Comparison of ENCODE assay signal across 8 mouse cellular contexts in genomic region chr14:51884031-51884544, GRCm38 (mm10). TPM values are rescaled to one million over a fixed set of nuclear protein-coding genes. Genes with fewer than 3 reads are reported as not detected.
A peak's percentile ranks its signal among the peaks of the same experiment; 100 is the strongest.
DNase-seq lines count a peak whose midpoint lies in the region; ATAC-seq lines count a peak whose summit lies in the region.

No protein-coding gene starts in this region.

- 1% methylated on average over 14 of the region's 14 CpGs for WGBS in heart, embryonic 14.5 days
- WGBS in hindbrain, embryonic 12.5 days: 2% methylated on average over 11 of the region's 14 CpGs
- WGBS in midbrain, embryonic 14.5 days: 1% methylated on average over 14 of the region's 14 CpGs

- DNase-seq in heart, adult 8-10 months (ENCODE audit: low spot score): no peak
- DNase-seq in NIH3T3 (ENCODE audit: low read depth): peak; percentile 33
- peak; percentile 69 for DNase-seq in midbrain, embryonic 14.5 days
- DNase-seq in urinary bladder, postnatal 25 days (ENCODE audit: low spot score): no peak
- no peak for DNase-seq in thymus, postnatal 4 days

- H3K9me3 ChIP-seq in heart, embryonic 14.5 days (ENCODE audit: control insufficient read depth, low read length): no peaks in the 10 kb centered on the region
- H3K9me3 ChIP-seq in hindbrain, embryonic 12.5 days (replicated peaks): no peaks in the 10 kb centered on the region
- no peaks in the 10 kb centered on the region for H3K9me3 ChIP-seq in midbrain, embryonic 14.5 days (ENCODE audit: control insufficient read depth, low read length)

- peaks cover 29% of the 10 kb centered on the region for H3K36me3 ChIP-seq in heart, embryonic 14.5 days (ENCODE audit: control insufficient read depth, insufficient read depth, low read length)
- H3K36me3 ChIP-seq in hindbrain, embryonic 12.5 days: peaks cover 26% of the 10 kb centered on the region
- H3K36me3 ChIP-seq in midbrain, embryonic 14.5 days (ENCODE audit: control insufficient read depth, insufficient read depth, low read length): peaks cover 26% of the 10 kb centered on the region

- H3K4me1 ChIP-seq in heart, embryonic 14.5 days (ENCODE audit: control insufficient read depth in 2 of 2, insufficient read depth in 2 of 2, low read length in 2 of 2): peaks cover 2 to 10% of the 10 kb centered on the region in 2 experiments; a peak in 2 of 4 replicates
- H3K4me1 ChIP-seq in hindbrain, embryonic 12.5 days: peaks cover 15% of the 10 kb centered on the region
- H3K4me1 ChIP-seq in midbrain, embryonic 14.5 days (ENCODE audit: control insufficient read depth, insufficient read depth, low read length): peaks cover 12% of the 10 kb centered on the region

- peak overlapping the region; percentile 29 to 80 for H3K4me3 ChIP-seq in heart, embryonic 14.5 days (ENCODE audit: control insufficient read depth in 1 of 2, insufficient read depth in 1 of 2, low read depth in 1 of 2, low read length in 2 of 2)
- H3K4me3 ChIP-seq in hindbrain, embryonic 12.5 days: peak overlapping the region; percentile 61
- peak overlapping the region; percentile 77 for H3K4me3 ChIP-seq in midbrain, embryonic 14.5 days (replicated peaks; ENCODE audit: low read depth, low read length)

- peak overlapping the region; percentile 48 to 49; a peak in 3 of 4 replicates for H3K27ac ChIP-seq in heart, embryonic 14.5 days (replicated peaks in 1 of 2; ENCODE audit: control insufficient read depth in 1 of 2, insufficient read depth in 1 of 2, low read depth in 2 of 2, low read length in 2 of 2)
- H3K27ac ChIP-seq in hindbrain, embryonic 12.5 days: peak overlapping the region; percentile 85
- H3K27ac ChIP-seq in midbrain, embryonic 14.5 days (replicated peaks; ENCODE audit: low read depth, low read length): peak overlapping the region; percentile 81

- H3K9ac ChIP-seq in heart, embryonic 14.5 days (ENCODE audit: low read length): peak overlapping the region; percentile 85
- H3K9ac ChIP-seq in hindbrain, embryonic 12.5 days: peak overlapping the region; percentile 60
- H3K9ac ChIP-seq in midbrain, embryonic 14.5 days (replicated peaks; ENCODE audit: low read length): peak overlapping the region; percentile 76

- peak; percentile 3; the same call in 1 of the 2 replicates for ATAC-seq in heart, embryonic 14.5 days (ENCODE audit: insufficient number of reproducible peaks, insufficient read depth, low FRiP score, low read depth)
- ATAC-seq in hindbrain, embryonic 12.5 days (ENCODE audit: low FRiP score): peak; percentile 58
- peak; percentile 4 for ATAC-seq in midbrain, embryonic 14.5 days (ENCODE audit: low FRiP score, low TSS enrichment)
- no peak for ATAC-seq in granulocyte monocyte progenitor cell, adult 5-6 weeks (replicated peaks; ENCODE audit: poor library complexity, severe bottlenecking)

- H3K4me2 ChIP-seq in heart, embryonic 14.5 days (ENCODE audit: low read length): peak overlapping the region; percentile 78
- peak overlapping the region; percentile 82 for H3K4me2 ChIP-seq in hindbrain, embryonic 12.5 days (replicated peaks)
- H3K4me2 ChIP-seq in midbrain, embryonic 14.5 days (ENCODE audit: low read length): peak overlapping the region; percentile 83

- H3K27me3 ChIP-seq in heart, embryonic 14.5 days (ENCODE audit: control insufficient read depth, insufficient read depth, low read length): no peaks in the 10 kb centered on the region
- no peaks in the 10 kb centered on the region for H3K27me3 ChIP-seq in hindbrain, embryonic 12.5 days
- H3K27me3 ChIP-seq in midbrain, embryonic 14.5 days (ENCODE audit: control insufficient read depth, insufficient read depth, low read length): no peaks in the 10 kb centered on the region

RNA-seq across cellular contexts. Expression of gene Mettl17, which starts 0.6 kb away (rescaled TPM):
- polyA plus RNA-seq in heart, embryonic 14.5 days (2014; fragmentation: Nextera tagmentation; extraction: Ambion mirVana): 49.6 and 49.8 TPM in 2 replicates
- total RNA-seq in heart, adult 8-10 months (2022): 10 to 100 TPM; 17.9 to 26.4 (median 22.7) TPM
- 61.8 and 62.9 TPM in 2 replicates for polyA plus RNA-seq in hindbrain, embryonic 12.5 days (2016; fragmentation: Nextera tagmentation; extraction: Ambion mirVana)
- 85.2 and 85.6 TPM in 2 replicates for polyA plus RNA-seq in midbrain, embryonic 14.5 days (2014; fragmentation: Nextera tagmentation; extraction: Ambion mirVana)
- 15.4 and 22.2 TPM in 2 replicates for total RNA-seq in granulocyte monocyte progenitor cell, adult 5-6 weeks (2014; fragmentation: Nextera tagmentation)
- 13.1 and 34.7 TPM in 2 replicates for total RNA-seq in granulocyte monocyte progenitor cell, adult 5-6 weeks (2017)

RNA-seq across cellular contexts. Expression of gene Slc39a2, which starts 8.6 kb away (rescaled TPM):
- polyA plus RNA-seq in heart, embryonic 14.5 days (2014; fragmentation: Nextera tagmentation; extraction: Ambion mirVana): 0.20 and 0.23 TPM in 2 replicates
- total RNA-seq in heart, adult 8-10 months (2022): under 1 TPM in 2 of 4 experiments, not detected in 2; 0.17 to 0.44 TPM
- 0.89 and 1.4 TPM in 2 replicates for polyA plus RNA-seq in hindbrain, embryonic 12.5 days (2016; fragmentation: Nextera tagmentation; extraction: Ambion mirVana)
- polyA plus RNA-seq in midbrain, embryonic 14.5 days (2014; fragmentation: Nextera tagmentation; extraction: Ambion mirVana): 1.1 and 1.8 TPM in 2 replicates
- total RNA-seq in granulocyte monocyte progenitor cell, adult 5-6 weeks (2014; fragmentation: Nextera tagmentation): 0.49 and 1.4 TPM in 2 replicates
- 0.09 and 0.21 TPM in 2 replicates for total RNA-seq in granulocyte monocyte progenitor cell, adult 5-6 weeks (2017)

RNA-seq across cellular contexts. Expression of gene Ndrg2, which starts 29.9 kb away (rescaled TPM):
- 235 and 269 TPM in 2 replicates for polyA plus RNA-seq in heart, embryonic 14.5 days (2014; fragmentation: Nextera tagmentation; extraction: Ambion mirVana)
- total RNA-seq in heart, adult 8-10 months (2022): 1,000 to 10,000 TPM; 1,477 to 1,608 (median 1,523) TPM
- 34.2 and 39.1 TPM in 2 replicates for polyA plus RNA-seq in hindbrain, embryonic 12.5 days (2016; fragmentation: Nextera tagmentation; extraction: Ambion mirVana)
- polyA plus RNA-seq in midbrain, embryonic 14.5 days (2014; fragmentation: Nextera tagmentation; extraction: Ambion mirVana): 98.7 and 128 TPM in 2 replicates
- total RNA-seq in granulocyte monocyte progenitor cell, adult 5-6 weeks (2014; fragmentation: Nextera tagmentation): 5.4 and 6.2 TPM in 2 replicates
- total RNA-seq in granulocyte monocyte progenitor cell, adult 5-6 weeks (2017): 8.7 and 11.4 TPM in 2 replicates

RNA-seq across cellular contexts. Expression of gene Ear6, which starts 30.6 kb away (rescaled TPM):
- not detected in 2 replicates for polyA plus RNA-seq in heart, embryonic 14.5 days (2014; fragmentation: Nextera tagmentation; extraction: Ambion mirVana)
- total RNA-seq in heart, adult 8-10 months (2022): not detected
- polyA plus RNA-seq in hindbrain, embryonic 12.5 days (2016; fragmentation: Nextera tagmentation; extraction: Ambion mirVana): not detected in 2 replicates
- not detected in 2 replicates for polyA plus RNA-seq in midbrain, embryonic 14.5 days (2014; fragmentation: Nextera tagmentation; extraction: Ambion mirVana)
- not detected in 2 replicates for total RNA-seq in granulocyte monocyte progenitor cell, adult 5-6 weeks (2014; fragmentation: Nextera tagmentation)
- 2.1 and 2.7 TPM in 2 replicates for total RNA-seq in granulocyte monocyte progenitor cell, adult 5-6 weeks (2017)

RNA-seq across cellular contexts. Expression of gene Tppp2, which starts 34.1 kb away (rescaled TPM):
- polyA plus RNA-seq in heart, embryonic 14.5 days (2014; fragmentation: Nextera tagmentation; extraction: Ambion mirVana): not detected in 2 replicates
- total RNA-seq in heart, adult 8-10 months (2022): not detected
- not detected in 2 replicates for polyA plus RNA-seq in hindbrain, embryonic 12.5 days (2016; fragmentation: Nextera tagmentation; extraction: Ambion mirVana)
- not detected in 2 replicates for polyA plus RNA-seq in midbrain, embryonic 14.5 days (2014; fragmentation: Nextera tagmentation; extraction: Ambion mirVana)
- total RNA-seq in granulocyte monocyte progenitor cell, adult 5-6 weeks (2014; fragmentation: Nextera tagmentation): not detected in 2 replicates
- not detected in 2 replicates for total RNA-seq in granulocyte monocyte progenitor cell, adult 5-6 weeks (2017)

Comparison
In these comparisons a context has a peak if more than half of its experiments do, and no peak if none do; other contexts are left out.
1. DNase-seq: peak in NIH3T3 (single experiment) and midbrain, embryonic 14.5 days (single experiment); none in heart, adult 8-10 months (single experiment), urinary bladder, postnatal 25 days (single experiment) and thymus, postnatal 4 days (single experiment).
2. Peak in every context shown above with its lines, with median percentiles within 50 percentile points of each other: H3K27ac ChIP-seq, H3K4me2 ChIP-seq, H3K4me3 ChIP-seq and H3K9ac ChIP-seq.